Mouse (Mus musculus): ENCODE data around the gene Tnc.
A peak's percentile ranks its signal among the peaks of the same experiment; 100 is the strongest.

Gene Tnc

DNA sequence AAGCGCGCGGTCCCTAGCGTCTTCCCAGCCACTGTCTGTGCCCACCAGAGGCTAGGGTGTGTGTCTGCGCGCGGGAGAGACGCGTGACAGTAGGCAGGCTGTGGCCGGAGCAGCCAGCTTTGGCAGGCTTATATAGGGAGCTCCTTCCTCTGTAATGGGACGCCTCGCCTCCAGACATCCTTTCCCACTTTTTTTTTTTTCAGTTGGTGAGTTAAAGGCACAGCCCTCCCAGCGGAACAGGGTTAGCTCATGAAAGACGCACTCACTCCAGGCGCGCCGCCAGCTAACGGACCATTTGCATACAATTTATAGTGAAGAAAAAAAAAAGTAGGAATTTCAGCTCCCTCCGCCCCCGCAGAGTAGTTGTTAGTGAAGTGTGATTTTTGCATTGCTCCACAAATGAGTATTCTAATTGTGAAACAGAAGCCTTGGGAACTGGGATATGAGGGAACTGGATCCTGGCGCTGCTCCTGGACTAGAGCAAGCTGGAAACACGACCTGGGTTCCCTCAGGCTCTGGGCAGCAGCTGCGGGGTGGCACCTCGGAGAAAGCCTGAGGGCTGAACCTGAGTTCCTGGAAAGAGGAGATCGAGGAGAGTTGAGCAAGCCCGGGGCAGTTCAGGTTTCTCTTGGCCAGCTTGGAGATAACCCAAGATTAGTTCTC lies at the start of gene Tnc:
Tnc (minus strand) TSS at position 185 of the 663 bp plus-strand sequence.
- DNase-seq (ENCODE audit: low read depth, low spot score), result peak; percentile 59

DNA sequence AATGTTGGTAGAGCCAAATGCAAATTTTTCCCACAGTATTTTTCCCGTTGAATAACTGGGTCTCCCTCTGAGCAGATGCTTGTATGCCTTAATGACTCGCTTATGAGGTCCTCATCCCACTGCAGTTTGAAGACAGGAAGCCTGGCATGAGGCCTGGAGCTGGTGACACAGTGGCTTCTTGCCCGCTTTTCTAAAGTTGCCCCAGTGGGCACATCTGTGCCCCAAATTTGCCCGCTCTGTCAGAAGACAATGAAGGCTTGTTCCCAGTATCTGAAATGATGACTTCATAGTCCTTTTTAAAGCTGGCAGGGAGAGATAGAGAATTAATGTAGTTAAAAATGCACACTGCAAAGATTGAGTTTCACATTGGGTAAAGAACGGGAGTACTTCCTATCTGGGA lies 47.4 kb upstream of the Tnc start:
- DNase-seq (ENCODE audit: low read depth, low spot score), result no peak

DNA sequence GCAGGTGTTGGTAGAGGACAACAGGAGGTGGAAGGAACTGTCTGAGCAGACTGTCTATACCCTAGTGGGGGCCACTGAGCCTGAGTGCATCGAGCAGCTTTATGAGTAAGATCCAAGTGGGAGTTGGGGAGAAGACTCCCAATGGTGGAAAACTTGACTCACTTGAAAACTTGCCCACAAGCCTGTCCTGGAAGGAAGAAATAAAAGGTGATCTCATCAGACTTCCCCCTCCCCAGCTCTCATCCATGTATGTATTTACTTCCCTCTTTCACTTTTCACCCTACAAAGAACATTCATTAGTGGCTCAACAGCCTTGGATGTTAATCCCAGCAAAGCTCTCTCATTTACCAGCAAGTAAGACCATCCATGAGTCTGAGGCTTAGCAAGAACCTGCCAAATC lies 46.0 kb upstream of the Tnc start:
- DNase-seq (ENCODE audit: low read depth, low spot score), result no peak

DNA sequence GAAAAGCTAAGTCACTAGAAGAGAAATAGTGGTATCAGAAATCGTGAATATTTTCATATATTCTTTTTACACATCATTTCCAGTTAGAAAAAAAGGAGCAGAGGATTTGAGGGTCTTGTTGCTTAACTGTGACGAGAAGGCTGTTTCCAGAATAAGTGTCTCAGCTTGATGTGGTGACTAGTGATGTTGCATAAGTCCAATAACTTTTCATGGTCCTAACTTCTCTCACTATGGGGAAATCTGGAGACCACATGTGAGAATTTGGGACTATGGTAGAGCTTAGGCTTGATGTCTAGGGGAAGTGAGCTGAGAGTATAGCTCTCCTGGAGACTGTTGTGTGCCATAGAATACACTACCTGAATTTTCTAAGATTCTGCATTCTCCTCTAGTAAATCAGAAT lies 42.6 kb upstream of the Tnc start:
- no peak for DNase-seq (ENCODE audit: low read depth, low spot score)

DNA sequence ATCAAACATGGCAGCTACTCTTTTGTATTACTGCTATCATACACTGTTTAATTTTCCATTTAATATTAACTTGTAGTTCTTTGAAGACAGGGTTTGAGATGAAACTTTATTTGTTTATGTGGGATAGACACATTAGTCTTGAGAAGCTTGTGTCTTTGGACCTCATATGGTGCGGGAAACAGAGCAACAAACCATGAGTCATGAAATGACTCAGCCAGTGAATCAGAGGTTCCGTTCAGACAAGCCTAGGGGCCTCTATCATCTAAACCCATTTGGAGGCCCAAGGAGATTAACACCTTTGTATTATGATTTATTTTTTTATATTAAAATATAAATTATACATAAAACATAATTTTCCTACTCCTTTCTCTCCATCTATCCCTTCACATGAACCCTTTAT lies 40.9 kb upstream of the Tnc start:
- DNase-seq (ENCODE audit: low read depth, low spot score), result no peak

DNA sequence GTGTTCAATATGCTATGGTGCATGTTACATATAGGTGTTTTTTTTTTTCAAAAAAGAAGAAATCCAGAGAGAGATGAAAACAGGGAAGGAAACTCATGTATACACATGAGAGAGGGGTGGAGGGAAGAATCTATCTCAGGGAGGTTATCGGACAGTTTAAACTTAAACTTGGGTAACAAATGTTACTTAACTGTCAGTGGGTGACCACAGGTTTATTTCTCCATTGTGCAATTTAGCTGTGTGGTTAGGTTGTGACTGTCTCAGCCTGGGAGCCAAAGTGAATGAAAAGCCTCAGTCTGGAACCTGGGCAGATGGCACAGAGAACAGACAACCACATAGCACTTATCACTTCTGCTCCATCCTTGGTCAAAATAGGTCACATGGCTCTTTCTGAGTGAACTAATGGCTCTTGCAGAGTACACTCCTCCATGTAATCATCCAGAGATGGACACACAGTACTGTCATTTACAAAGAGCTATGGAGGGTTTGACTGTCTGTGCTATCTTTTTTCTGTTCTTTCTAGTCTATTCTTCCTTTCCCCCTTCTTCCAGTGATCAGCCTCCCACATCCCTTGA lies 39.3 kb upstream of the Tnc start:
- DNase-seq (ENCODE audit: low read depth, low spot score), result no peak

DNA sequence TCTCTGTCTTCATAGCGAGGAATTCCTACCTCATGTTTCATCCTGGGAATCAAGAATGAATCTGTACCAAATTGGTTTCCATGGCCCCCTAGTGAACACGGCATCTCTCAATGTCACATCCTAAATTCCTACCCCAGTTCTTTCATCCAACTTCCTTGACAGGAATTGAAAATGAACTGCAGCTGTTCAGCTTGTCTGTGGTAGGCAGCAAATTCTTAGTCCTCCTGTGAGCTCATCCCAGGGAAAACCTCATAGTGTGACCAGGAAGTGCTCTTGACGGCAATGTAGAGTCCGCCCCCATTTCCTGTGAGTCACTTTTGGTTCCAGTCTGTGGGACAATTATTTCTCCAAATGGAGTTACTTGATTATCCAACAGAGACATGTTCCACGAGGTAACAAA lies 37.0 kb upstream of the Tnc start:
- peak; percentile 56 for DNase-seq (ENCODE audit: low read depth, low spot score)

DNA sequence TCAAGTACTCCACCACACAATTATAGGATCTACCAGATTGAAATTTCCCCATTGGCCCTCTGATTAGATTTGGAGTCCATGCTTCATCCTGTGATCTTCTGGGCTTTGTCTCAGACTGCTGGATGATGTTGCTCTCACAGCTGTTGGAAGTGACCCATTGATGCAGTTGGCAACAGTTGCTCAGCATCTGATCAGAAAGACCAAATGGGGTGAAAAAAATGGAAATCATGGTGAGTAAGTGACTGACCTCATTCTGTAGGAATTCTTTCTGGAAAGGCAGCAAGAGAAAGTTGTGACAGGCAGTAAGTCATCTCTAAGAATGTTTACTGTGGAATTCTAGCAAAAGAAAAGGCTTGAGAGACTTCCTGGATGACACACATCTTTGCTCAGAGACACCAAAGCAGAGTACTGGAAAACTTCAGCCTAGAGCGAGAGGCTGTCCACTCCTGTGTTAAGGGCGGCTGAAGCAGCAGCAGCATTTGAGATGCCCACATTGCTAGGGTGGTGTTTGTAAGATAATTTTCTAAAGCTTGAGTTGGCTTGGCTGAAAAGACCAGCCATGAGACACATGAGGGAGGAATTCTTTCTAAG lies 31.3 kb upstream of the Tnc start:
- no peak for DNase-seq (ENCODE audit: low read depth, low spot score)

DNA sequence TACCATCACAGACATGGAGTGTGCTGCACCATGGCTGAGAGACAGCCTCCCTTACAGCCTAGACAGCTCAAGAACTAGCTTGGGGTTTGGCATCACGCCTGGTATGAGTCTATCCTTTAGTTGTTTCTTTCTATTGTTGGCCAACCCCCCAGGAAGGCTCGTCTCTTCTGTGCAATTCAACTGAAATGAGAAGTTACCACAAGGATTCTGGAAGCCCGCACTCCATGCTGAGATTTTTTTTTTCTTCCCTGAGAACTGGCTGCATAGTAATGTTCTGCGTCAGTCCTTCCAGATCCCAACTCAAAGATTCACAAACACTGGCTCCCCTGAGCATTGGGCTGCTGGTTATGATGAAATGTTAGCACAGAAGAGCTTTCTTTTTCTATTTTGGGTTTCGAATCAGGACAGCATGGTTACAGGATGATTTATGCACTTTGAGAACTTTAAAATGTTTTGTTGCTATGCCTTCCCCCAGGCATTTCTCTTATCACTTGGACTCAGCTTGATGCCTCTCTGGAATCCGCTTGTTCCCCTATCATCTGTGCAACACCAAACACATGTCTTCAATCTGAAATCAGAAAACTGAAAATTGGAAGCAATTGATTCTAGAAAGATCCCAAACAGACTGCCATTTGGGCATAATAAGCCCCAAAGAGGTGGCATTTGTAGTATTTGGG lies 29.7 kb upstream of the Tnc start:
- no peak for DNase-seq (ENCODE audit: low read depth, low spot score)

DNA sequence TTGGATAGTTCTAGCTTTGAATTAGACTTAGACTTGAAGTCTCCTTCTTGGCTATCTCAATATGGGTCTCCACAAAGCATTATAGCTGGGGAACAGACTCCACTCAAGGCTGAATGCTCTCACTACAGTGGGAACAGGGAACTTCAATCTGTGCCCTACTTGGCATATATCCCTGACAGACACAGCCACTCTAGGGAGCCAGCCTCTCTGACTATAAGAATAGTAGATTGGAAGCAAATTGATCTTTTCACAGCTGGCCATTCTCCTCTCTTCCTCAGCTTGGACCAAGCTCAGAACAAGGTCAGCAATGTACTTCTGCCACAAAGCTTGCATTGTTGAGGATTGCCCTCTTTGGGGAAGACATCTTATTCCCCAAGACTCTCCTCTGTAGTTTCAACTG lies 27.9 kb upstream of the Tnc start:
- no peak for DNase-seq (ENCODE audit: low read depth, low spot score)

DNA sequence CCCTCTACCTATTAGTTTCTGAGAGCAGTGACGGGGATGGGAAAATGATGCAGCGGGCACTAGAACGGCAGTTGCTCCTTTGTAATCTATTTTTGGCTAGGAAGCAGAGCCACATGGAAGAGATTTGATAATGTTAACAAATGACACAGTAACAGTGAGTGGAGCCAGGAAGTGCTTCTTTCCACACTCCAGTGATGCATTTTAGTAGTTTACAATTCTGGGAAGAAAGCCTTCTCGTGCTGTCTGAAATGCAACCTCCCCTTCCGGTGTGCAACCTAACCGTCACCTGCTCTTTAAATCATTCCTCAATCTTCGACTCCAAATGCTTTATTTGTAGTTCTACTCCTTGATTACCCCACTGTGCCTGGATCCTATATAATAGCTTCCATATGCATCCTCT lies 20.6 kb upstream of the Tnc start:
- DNase-seq (ENCODE audit: low read depth, low spot score), result no peak

DNA sequence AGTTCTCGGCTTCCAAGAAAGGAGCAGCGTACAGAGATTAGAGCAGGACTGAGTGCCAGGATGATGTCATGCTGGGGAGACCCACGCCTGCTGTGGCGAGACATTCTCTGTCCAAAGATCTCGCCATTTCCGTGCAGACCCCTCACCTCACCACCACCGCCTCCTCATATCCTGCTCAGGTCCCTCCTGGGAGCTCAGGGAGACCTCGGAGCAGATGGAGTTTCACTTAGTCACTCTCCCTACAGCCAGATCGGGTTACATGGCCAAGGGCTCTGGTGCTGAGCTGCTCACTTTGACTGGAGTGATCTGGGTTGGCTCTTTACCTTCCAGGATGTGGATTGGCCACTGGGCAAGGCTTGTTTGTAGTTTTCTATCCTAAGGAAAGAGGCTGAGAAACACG lies 18.5 kb upstream of the Tnc start:
- peak; percentile 64 for DNase-seq (ENCODE audit: low read depth, low spot score)

DNA sequence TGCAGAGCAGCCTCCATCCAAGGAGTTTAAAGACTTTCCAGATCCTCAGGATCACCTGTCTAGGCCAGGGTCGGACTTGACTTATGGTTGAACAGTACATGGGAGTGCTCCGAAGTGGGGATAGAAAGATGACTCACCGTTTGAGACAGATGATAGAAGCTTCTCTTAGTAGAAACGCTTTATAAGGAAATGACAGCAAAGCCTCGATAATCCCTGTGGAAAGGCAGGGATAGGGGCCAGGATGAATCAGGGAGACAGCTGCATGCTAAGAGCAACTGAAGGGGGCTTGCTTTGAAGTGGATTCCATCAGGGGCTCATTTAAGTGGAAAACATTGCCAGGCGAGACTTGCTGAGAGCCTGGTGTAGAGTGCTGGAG lies 12.0 kb upstream of the Tnc start:
- DNase-seq (ENCODE audit: low read depth, low spot score), result no peak

DNA sequence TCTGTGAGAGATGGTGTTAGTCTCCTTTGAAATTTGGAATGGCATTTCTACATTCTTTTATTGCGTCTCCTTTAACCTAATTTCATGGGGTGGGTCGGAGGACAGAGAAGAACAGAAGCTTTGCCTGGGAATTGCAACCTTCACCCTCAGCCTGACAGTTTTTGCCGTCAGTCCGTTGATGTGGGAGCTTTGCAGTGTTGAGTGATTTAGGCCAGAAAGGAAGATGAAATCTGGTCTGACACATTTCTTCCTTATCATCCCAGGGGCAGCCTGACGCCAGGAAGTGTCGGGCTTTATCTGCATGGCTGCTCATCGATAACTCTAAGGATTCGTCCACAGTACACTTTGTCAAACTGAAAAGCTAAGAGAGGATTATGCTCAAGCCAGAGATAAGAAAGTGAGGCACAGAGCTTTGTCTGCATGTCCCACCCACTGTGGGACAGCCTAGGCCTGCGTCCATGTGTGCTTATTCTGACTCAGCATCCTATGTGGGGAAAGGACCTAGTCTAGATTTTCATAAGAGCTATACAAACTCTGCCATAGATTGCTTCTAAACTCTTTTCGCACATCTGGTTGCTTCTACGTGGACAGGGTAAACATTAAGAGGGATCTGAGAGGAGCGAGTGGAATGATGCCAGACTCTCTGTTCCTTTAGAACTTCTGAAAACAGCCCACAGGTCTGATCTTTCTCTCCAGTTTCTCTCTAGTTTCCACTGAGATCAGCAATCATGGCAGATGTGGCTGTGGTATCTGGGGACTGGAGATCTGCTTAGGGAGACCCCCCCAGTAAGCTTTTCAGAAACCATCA lies 11.4 kb upstream of the Tnc start:
- no peak for DNase-seq (ENCODE audit: low read depth, low spot score)

DNA sequence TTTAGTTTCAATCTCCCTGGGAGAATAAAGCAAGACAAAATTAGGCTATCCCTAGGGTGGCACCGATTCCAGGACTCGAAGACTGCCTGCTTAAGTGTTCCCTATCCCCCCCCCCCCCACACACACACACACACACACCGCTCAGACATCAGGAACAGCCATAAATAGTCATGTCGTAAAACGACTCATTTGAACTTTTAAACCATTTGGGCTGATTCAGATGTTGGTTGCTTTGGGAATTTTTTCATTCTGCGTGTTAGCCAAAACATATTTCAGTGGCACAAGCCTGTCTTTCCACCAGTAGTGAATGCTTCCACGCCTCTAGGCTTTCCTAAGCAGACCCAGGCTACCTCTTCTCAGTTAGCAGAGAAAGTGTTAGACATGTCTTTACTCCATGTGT lies 1.4 kb upstream of the Tnc start:
- DNase-seq (ENCODE audit: low read depth, low spot score), result no peak

DNA sequence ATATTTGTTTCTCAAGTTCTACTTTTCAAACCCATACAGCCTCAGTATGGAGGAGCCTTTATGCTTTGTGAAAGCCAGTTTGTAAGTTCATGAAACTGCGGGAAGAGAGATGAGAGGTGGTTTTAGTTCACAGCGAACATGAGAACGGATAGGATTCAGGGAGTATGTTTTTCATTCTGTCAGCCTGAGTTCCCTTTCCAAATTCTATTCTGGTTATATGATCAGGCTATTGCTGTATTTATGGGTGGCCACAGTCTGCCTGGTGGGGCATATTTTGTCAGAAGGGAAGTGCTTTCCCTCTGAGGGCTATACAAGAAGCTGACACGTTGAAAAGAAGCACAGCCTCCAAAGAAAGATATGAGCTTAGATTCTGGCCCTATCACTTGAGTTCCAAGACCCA lies 2.9 kb downstream of the Tnc start:
- no peak for DNase-seq (ENCODE audit: low read depth, low spot score)

DNA sequence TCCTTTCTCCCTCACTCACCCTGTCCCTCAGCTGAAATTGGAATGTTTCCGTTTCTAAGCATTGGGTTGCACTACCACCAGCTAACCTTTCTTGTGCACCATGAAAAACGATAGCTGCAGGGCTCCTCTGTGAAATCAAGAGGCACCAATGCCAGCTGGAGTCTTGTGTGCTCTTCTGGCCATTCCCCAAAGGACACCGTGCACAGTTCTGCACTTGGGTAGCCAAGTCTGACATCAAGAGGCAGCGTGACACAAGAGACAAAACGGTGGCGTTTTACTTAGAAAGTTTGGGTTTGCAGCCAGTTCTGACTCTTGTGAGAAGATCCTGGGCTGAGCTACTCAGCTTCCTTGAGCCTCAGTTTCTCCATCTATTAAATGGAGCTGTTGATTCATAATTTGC lies 3.4 kb downstream of the Tnc start:
- no peak for DNase-seq (ENCODE audit: low read depth, low spot score)

DNA sequence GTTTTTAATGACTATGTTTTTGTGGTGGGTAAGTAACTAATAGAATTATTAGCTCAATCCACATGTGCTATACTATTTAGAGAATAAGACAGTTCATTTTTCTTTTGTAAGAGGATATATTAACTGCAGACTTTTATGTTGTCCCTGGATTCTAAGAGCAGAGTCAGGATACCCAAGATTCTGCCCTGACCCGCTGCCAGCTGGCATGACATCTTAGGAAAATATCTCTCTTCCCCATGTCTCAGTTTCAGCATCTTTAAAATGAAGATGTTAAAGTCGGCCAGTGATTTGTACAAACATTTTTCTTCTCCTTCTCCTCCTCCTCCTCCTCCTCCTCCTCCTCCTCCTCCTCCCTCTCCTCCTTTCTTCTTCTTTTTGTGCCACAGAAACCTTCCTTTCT lies 7.7 kb downstream of the Tnc start:
- DNase-seq (ENCODE audit: low read depth, low spot score), result no peak

DNA sequence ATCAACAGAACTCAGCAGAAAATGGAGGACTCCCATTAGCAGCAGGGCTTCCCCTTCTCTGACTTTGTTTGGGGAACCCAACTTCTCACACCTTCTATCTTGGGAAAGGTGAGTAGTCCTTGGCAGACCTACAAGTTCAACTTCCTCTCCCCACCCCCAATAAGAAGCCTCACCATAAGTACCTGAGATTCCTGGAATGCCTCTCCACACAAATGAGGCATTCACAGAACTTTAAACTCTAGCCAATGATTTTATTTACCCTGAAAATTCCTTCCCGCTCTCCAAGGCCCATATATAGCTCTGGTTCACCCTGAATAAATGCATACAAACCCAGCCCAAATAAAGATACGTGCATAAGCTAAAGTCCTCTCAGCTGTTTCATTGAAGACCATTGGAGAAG lies 9.3 kb downstream of the Tnc start:
- DNase-seq (ENCODE audit: low read depth, low spot score), result no peak

DNA sequence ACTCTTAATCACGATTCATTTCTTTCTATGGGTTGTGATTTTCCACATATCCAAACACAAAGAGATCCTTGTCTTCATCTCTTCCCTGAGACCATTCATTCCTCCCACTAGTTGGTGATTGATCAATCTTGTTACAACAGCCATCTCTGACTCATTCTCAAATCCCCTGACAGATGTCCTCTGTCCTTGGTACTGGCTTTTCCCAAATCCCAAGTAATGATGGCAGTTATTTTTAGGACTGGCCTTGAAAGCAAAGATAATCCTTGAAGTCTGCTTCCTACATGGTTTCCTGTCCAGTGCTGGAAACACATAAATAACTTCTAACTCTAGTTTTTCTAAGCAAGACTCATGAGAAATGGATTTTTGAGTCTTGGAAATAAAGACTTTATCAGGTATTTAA lies 12.1 kb downstream of the Tnc start:
- no peak for DNase-seq (ENCODE audit: low read depth, low spot score)

DNA sequence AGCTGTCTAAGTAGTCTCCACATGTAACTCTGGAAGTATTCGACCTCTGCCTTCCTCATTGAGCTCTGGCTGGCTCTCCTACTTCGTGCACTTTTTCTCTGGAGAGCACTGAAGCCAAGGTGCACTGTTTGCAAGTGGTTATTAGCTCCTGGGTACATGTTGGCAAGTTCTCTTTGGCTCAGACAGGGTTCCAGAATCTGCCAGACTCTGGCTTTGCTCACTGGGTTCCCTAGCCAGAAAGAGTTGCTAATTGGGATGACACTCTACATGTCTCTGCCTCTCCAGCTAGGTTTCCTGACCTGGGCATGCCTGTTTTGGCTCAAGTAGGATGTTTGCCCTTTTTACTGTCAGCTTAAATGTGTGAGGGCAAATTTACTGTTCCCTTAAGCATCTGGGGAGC lies 13.6 kb downstream of the Tnc start:
- no peak for DNase-seq (ENCODE audit: low read depth, low spot score)

DNA sequence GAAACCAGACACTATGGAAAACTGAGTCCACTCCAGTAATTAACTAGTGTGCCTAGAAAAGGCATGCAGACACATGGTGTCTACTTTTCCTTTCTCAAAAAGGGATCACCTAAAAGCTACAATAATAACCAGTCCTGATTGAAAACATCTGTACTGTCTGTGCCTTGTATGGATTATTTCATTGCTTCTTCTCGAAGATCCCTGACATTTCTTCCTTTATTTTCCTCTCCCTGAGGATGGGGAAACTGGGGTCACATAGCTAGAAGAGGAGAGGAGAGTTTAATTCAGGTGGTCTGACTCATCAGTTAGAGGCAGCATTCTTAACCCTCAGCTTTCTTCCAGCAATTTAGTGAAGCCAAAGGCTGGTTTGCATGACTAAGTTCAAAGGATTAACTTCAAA lies 17.3 kb downstream of the Tnc start:
- no peak for DNase-seq (ENCODE audit: low read depth, low spot score)
